Mouse (Mus musculus) hindbrain, embryonic 14.5 days (tissue): ENCODE data around the gene Abl2. TPM values are rescaled to one million over a fixed set of nuclear protein-coding genes. Genes with fewer than 3 reads are reported as not detected.

Source experiments
- ATAC-seq: fragments of 200-750 bp; cut with Nextera tagmentation; 2 replicates; pipeline ENCODE4 v1.8.0; 2017; ENCODE audit warnings: moderate number of reproducible peaks, mild to moderate bottlenecking, moderate TSS enrichment, moderate library complexity; ENCODE audit not compliant: low FRiP score
- DNase-seq: peaks from one replicate; pipeline ENCODE4 v3.0.0-alpha.2; 2015; ENCODE audit warnings: low spot score
- H3K27ac ChIP-seq: fragments of 300-500 bp; sonication (generic); 2 replicates; pipeline ENCODE4 v1.5.1; 2014; ENCODE audit warnings: mild to moderate bottlenecking, moderate library complexity
- H3K27me3 ChIP-seq: fragments of 300-500 bp; sonication (generic); 2 replicates; pipeline ENCODE4 v1.6.1; 2014; ENCODE audit warnings: mild to moderate bottlenecking, low read length, mixed read lengths; ENCODE audit not compliant: control insufficient read depth, insufficient read depth
- H3K36me3 ChIP-seq: fragments of 300-500 bp; sonication (generic); replicated peaks from 2 replicates; pipeline ENCODE4 v1.6.1; 2014; ENCODE audit not compliant: control insufficient read depth, insufficient read depth
- H3K4me1 ChIP-seq: fragments of 300-500 bp; sonication (generic); replicated peaks from 2 replicates; pipeline ENCODE4 v1.6.1; 2014; ENCODE audit warnings: antibody characterized with exemption, low read length, mixed read lengths; ENCODE audit not compliant: control insufficient read depth, insufficient read depth
- H3K4me2 ChIP-seq: fragments of 300-500 bp; sonication (generic); replicated peaks from 2 replicates; pipeline ENCODE4 v1.6.1; 2014; ENCODE audit warnings: mild to moderate bottlenecking, moderate library complexity
- H3K4me3 ChIP-seq: fragments of 300-500 bp; sonication (generic); replicated peaks from 2 replicates; pipeline ENCODE4 v1.5.1; 2014; ENCODE audit warnings: mild to moderate bottlenecking, low read length
- H3K9ac ChIP-seq: fragments of 300-500 bp; sonication (generic); 2 replicates; pipeline ENCODE4 v1.6.1; 2014
- H3K9me3 ChIP-seq: fragments of 300-500 bp; sonication (generic); 2 replicates; pipeline ENCODE4 v1.6.1; 2016; ENCODE audit warnings: low read length; ENCODE audit not compliant: control insufficient read depth
- WGBS: fragments of 180-500 bp; shearing (Covaris S2); extraction: QIAGEN DNeasy Blood & Tissue Kit; methylation state at CpG from one replicate; pipeline ENCODE4 v1.1.7; 2014; 5-methylcytosine and 5-hydroxymethylcytosine counted together
- polyA plus RNA-seq: library from polyadenylated mRNA; unstranded; fragments of >200 nt; fragmentation: Nextera tagmentation; extraction: Ambion mirVana; gene quantifications from 2 replicates; pipeline ENCODE4 v1.2.1, GENCODE M21; 2014

Abl2 gene
- polyA plus RNA-seq, 1 experiment from 2014 or later: 8.1 TPM

GRCm38 (mm10) chr1:156679599-156679998 is 121.0 kb downstream of the Abl2 start:
- peaks cover 45% of the 10 kb centered on the region for H3K36me3 ChIP-seq
- ATAC-seq (no peak), DNase-seq (no peak)
- H3K4me3 ChIP-seq: no peak overlapping the region
- H3K4me2 ChIP-seq: no peak overlapping the region
- no peaks in the 10 kb centered on the region for H3K4me1 ChIP-seq
- no peak overlapping the region for H3K27ac ChIP-seq
- peaks cover 6% of the 10 kb centered on the region; the same call in 1 of the 2 replicates for H3K27me3 ChIP-seq
- no peak overlapping the region for H3K9ac ChIP-seq
- no peaks in the 10 kb centered on the region for H3K9me3 ChIP-seq
- WGBS: 75% methylated on average over 9 of the region's 9 CpGs

- Histone ChIP-seq H3K4me1 (no peaks in the 10 kb centered on the region), H3K27me3 (no peaks in the 10 kb centered on the region), H3K9me3 (no peaks in the 10 kb centered on the region), H3K4me3 (no peak overlapping the region), H3K9ac (no peak overlapping the region), H3K4me2 (no peak overlapping the region), H3K36me3 (peaks cover 90% of the 10 kb centered on the region), H3K27ac (no peak overlapping the region)
- ATAC-seq (no peak), DNase-seq (no peak)
- 66% methylated on average over 7 of the region's 7 CpGs for WGBS
Measured at GRCm38 (mm10) chr1:156686025-156686661, 127.6 kb downstream of the Abl2 start.

Other genes with a start within 250 kb of the Abl2 start
- gene Nphs2, start 248.1 kb upstream of the Abl2 start, polyA plus RNA-seq: 0.08 and 0.35 TPM in 2 replicates
- gene Gm2000, start 192.7 kb upstream of the Abl2 start, polyA plus RNA-seq: 509 and 614 TPM in 2 replicates
- 0.13 and 0.27 TPM in 2 replicates for gene Axdnd1, start 137.6 kb upstream of the Abl2 start, polyA plus RNA-seq
- 10.6 and 11.7 TPM in 2 replicates for gene Soat1, start 84.5 kb upstream of the Abl2 start, polyA plus RNA-seq
- 0.69 and 0.79 TPM in 2 replicates for gene Gm10031, start 34.8 kb upstream of the Abl2 start, polyA plus RNA-seq
- 4.5 TPM in 2 replicates for gene Tor3a, start 115.6 kb downstream of the Abl2 start, polyA plus RNA-seq
- gene Fam20b, start 160.3 kb downstream of the Abl2 start, polyA plus RNA-seq: 33.9 and 38.8 TPM in 2 replicates